Mouse (Mus musculus) kidney, embryonic 15.5 days (tissue): ENCODE measurements at regions not wholly inside any gene's neighbourhood (a gene's known extent, or its start where the extent isn't known, plus 50 kb on each side); places are given as distances from the start of the nearest gene placed in this dataset.

Experiments used
- ATAC-seq: fragments of 200-750 bp; cut with Nextera tagmentation; replicated peaks from 2 replicates; pipeline ENCODE4 v1.8.0; 2017; ENCODE audit warnings: moderate TSS enrichment; ENCODE audit not compliant: low FRiP score
- H3K27ac ChIP-seq: fragments of 300-500 bp; sonication (generic); 2 replicates; pipeline ENCODE4 v1.5.1; 2015; ENCODE audit warnings: mild to moderate bottlenecking, inconsistent platforms
- H3K27me3 ChIP-seq: fragments of 300-500 bp; sonication (generic); 2 replicates; pipeline ENCODE4 v1.6.1; 2015; ENCODE audit warnings: inconsistent platforms
- H3K36me3 ChIP-seq: fragments of 300-500 bp; sonication (generic); 2 replicates; pipeline ENCODE4 v1.6.1; 2015; ENCODE audit warnings: inconsistent platforms
- H3K4me1 ChIP-seq: fragments of 300-500 bp; sonication (generic); 2 replicates; pipeline ENCODE4 v1.6.1; 2015; ENCODE audit warnings: inconsistent platforms
- H3K4me2 ChIP-seq: fragments of 300-500 bp; sonication (generic); 2 replicates; pipeline ENCODE4 v1.6.1; 2015; ENCODE audit warnings: moderate library complexity, mild to moderate bottlenecking, inconsistent platforms
- H3K4me3 ChIP-seq: fragments of 300-500 bp; sonication (generic); replicated peaks from 2 replicates; pipeline ENCODE4 v1.5.1; 2015; ENCODE audit warnings: mild to moderate bottlenecking, inconsistent platforms
- H3K9ac ChIP-seq: fragments of 300-500 bp; sonication (generic); 2 replicates; pipeline ENCODE4 v1.6.1; 2015; ENCODE audit warnings: mild to moderate bottlenecking, inconsistent platforms
- H3K9me3 ChIP-seq: fragments of 300-500 bp; sonication (generic); replicated peaks from 2 replicates; pipeline ENCODE4 v1.6.1; 2016; ENCODE audit warnings: inconsistent platforms
- WGBS: fragments of 180-500 bp; shearing (Covaris S2); methylation state at CpG from one replicate; pipeline ENCODE4 v1.1.7; 2015; ENCODE audit warnings: mixed read lengths; 5-methylcytosine and 5-hydroxymethylcytosine counted together

DNA sequence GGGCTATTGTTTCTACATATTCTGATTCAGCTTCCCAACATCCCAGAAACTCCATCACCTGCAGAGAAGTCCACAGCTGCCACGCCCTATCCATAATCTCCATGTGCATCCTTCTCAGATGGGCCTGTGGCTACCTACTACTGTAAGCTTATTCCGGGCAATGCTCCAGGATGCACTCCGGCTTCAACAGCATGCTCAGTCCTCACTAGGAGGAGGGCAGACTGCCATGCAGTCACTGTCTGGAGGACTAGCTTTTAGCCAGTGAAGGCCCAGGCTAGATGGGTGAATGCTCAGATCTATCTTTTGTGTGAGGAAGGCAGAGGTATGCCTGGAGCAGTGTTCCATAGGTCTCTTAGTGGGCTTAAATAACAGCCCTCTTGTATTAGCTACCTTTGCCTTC is 124.7 kb downstream of the Gm19935 start:
- no peak overlapping the region for H3K4me2 ChIP-seq
- H3K9me3 ChIP-seq, result no peaks in the 10 kb centered on the region
- no peaks in the 10 kb centered on the region for H3K4me1 ChIP-seq
- ATAC-seq, result no peak
- H3K27ac ChIP-seq, result no peak overlapping the region
- H3K36me3 ChIP-seq, result no peaks in the 10 kb centered on the region
- H3K4me3 ChIP-seq, result no peak overlapping the region
- 88% methylated on average over 3 of the region's 3 CpGs for WGBS
- no peaks in the 10 kb centered on the region for H3K27me3 ChIP-seq
- no peak overlapping the region for H3K9ac ChIP-seq

DNA sequence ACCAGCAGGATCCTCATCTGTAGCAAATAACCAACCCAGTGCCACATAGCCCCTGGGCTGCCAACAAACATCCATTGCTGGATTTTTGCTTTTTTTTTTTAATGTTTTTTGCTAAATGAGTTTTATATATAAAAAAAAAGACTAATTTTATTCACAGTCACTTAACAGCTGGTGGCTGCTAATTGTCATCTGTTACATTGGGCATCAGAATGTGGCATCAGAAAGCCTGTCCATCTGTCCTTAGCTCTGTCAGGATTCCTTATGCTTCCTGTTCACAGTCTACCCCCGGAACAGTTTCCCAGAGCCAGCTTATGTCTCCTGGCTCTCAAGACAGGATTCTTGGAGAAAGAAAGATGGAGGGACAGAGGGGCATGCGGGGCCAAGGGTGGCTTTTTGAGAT is 132.1 kb downstream of the Gm19935 start:
- H3K36me3 ChIP-seq, result no peaks in the 10 kb centered on the region
- WGBS, result 83% methylated on average over 2 of the region's 2 CpGs
- no peak for ATAC-seq

GRCm38 (mm10) chr8:90670471-90671057 is 146.6 kb downstream of the Gm19935 start:
- Histone ChIP-seq H3K9me3 (no peaks in the 10 kb centered on the region), H3K4me3 (peak overlapping the region; percentile 39), H3K27ac (no peak overlapping the region), H3K9ac (no peak overlapping the region), H3K4me1 (peaks cover 3% of the 10 kb centered on the region; the same call in 1 of the 2 replicates), H3K36me3 (no peaks in the 10 kb centered on the region), H3K27me3 (0 out of 2 replicates have a peak, but pooled peaks cover 4% of the 10 kb centered on the region), H3K4me2 (peak overlapping the region; percentile 67)
- ATAC-seq, result no peak
- WGBS, result 3% methylated on average over 14 of the region's 14 CpGs

More for the DNA sequence above, 132.1 kb downstream of the Gm19935 start:
- H3K27me3 ChIP-seq, result no peaks in the 10 kb centered on the region
- no peaks in the 10 kb centered on the region for H3K4me1 ChIP-seq
- H3K9ac ChIP-seq, result no peak overlapping the region
- no peak overlapping the region for H3K27ac ChIP-seq
- no peak overlapping the region for H3K4me2 ChIP-seq
- H3K9me3 ChIP-seq, result no peaks in the 10 kb centered on the region
- H3K4me3 ChIP-seq, result no peak overlapping the region

- H3K27me3 ChIP-seq, result 0 out of 2 replicates have a peak, but pooled peaks cover 4% of the 10 kb centered on the region
These were observed 147.8 kb downstream of the Gm19935 start for GRCm38 (mm10) chr8:90669396-90669795.

GRCm38 (mm10) chr8:90659066-90659465 is 158.1 kb downstream of the Gm19935 start:
- no peak for ATAC-seq
- Histone ChIP-seq H3K9ac (no peak overlapping the region), H3K9me3 (0 out of 2 replicates have a peak, but pooled peaks cover 5% of the 10 kb centered on the region), H3K27me3 (no peaks in the 10 kb centered on the region), H3K4me1 (no peaks in the 10 kb centered on the region), H3K36me3 (no peaks in the 10 kb centered on the region), H3K4me3 (no peak overlapping the region), H3K4me2 (no peak overlapping the region), H3K27ac (no peak overlapping the region)
- 16% methylated on average over 3 of the region's 3 CpGs for WGBS

More at GRCm38 (mm10) chr8:90669396-90669795, 147.8 kb downstream of the Gm19935 start:
- no peak for ATAC-seq
- no peak overlapping the region for H3K27ac ChIP-seq
- H3K4me1 ChIP-seq, result peaks cover 3% of the 10 kb centered on the region; the same call in 1 of the 2 replicates
- no peak overlapping the region for H3K4me3 ChIP-seq
- H3K9ac ChIP-seq, result no peak overlapping the region
- WGBS, result 41% methylated on average over 9 of the region's 9 CpGs
- H3K36me3 ChIP-seq, result no peaks in the 10 kb centered on the region
- no peak overlapping the region for H3K4me2 ChIP-seq
- H3K9me3 ChIP-seq, result no peaks in the 10 kb centered on the region

- H3K27me3 ChIP-seq, result no peaks in the 10 kb centered on the region
- H3K9ac ChIP-seq, result no peak overlapping the region
- ATAC-seq, result no peak
- H3K4me3 ChIP-seq, result no peak overlapping the region
- 0 out of 2 replicates have a peak, but pooled peaks cover 5% of the 10 kb centered on the region for H3K9me3 ChIP-seq
- H3K4me1 ChIP-seq, result no peaks in the 10 kb centered on the region
- H3K27ac ChIP-seq, result no peak overlapping the region
- no peak overlapping the region for H3K4me2 ChIP-seq
- WGBS, result 33% methylated on average over 7 of the region's 7 CpGs
- H3K36me3 ChIP-seq, result no peaks in the 10 kb centered on the region
These were observed 159.5 kb downstream of the Gm19935 start for GRCm38 (mm10) chr8:90657641-90658051.

DNA sequence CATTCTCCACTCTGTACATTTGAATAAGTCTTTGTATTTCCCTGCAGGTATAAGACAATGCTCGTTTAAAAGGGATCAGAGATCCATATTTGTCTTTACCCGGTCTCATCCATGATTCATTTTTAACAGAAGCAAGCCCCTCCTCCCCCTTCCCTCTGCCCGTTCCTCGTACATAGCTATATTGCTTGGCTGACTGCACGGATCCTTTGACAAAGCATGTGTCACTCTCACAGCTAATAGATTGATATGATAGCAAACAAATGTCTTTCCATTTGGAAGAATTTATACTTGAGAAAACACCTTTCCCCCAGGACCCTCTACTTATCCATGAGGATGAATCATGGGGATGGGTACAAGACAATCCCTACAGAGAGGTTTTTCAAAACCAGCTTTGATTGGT is 160.1 kb downstream of the Gm19935 start:
- 0 out of 2 replicates have a peak, but pooled peaks cover 3% of the 10 kb centered on the region for H3K9me3 ChIP-seq
- no peak overlapping the region for H3K27ac ChIP-seq
- H3K4me1 ChIP-seq, result no peaks in the 10 kb centered on the region
- H3K4me3 ChIP-seq, result no peak overlapping the region
- WGBS, result 66% methylated on average over 5 of the region's 5 CpGs
- no peak for ATAC-seq
- no peak overlapping the region for H3K4me2 ChIP-seq
- no peak overlapping the region for H3K9ac ChIP-seq
- H3K36me3 ChIP-seq, result no peaks in the 10 kb centered on the region
- no peaks in the 10 kb centered on the region for H3K27me3 ChIP-seq

DNA sequence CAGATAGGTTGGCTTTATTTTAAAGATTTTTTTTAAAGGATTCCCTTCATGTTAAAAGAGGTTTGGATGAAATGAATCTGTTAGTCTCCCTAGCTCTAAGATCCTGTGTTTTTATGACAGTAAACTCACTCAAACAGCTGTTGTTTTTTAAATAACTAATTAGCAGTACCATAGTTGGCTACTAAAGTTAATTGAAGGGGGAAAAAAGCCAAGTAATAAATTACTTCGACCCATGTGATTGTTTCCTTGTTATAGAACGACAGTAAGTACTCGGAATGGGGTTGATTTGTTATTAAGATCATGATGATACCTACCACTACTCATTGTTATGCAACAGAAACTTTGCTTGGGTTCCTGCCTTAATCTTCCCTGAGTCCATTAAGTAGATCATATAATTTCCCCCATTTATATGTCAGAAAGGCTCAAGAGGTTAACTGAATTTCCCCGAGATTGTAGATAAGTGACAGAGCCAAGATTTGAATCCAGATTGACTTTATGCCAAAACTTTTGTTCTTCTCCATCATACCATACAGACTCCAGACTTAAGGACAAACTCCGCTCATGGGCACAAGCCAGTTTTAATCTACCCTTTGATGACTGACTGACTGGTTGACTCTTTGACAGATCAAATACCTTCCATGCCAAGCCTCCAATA is 160.6 kb downstream of the Gm19935 start:
- Histone ChIP-seq H3K36me3 (no peaks in the 10 kb centered on the region), H3K27me3 (no peaks in the 10 kb centered on the region), H3K9me3 (no peaks in the 10 kb centered on the region), H3K4me2 (no peak overlapping the region), H3K4me1 (no peaks in the 10 kb centered on the region), H3K4me3 (no peak overlapping the region), H3K27ac (no peak overlapping the region), H3K9ac (no peak overlapping the region)
- no peak for ATAC-seq
- WGBS, result 41% methylated on average over 5 of the region's 5 CpGs

DNA sequence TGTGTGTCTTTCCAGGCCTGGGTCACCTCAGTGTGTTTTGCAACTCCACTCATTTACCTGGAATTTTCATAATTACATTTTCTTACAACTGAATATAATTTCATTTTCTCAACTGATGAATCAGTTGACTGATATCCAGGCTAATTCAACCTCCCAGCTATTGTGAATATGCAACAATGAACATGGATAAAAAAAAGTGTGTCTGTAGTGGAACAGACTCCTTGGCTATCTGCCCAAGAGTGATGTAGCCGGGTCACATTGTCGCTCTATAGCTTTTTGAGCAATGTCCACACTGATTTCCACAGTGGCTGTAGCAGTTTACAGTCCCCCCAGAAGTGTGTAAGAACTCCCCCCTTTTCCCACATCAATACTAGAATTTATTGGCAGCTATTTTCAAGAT is 162.4 kb downstream of the Gm19935 start:
- Histone ChIP-seq H3K4me2 (no peak overlapping the region), H3K4me1 (no peaks in the 10 kb centered on the region), H3K36me3 (no peaks in the 10 kb centered on the region), H3K4me3 (no peak overlapping the region), H3K27me3 (no peaks in the 10 kb centered on the region), H3K9me3 (no peaks in the 10 kb centered on the region), H3K27ac (no peak overlapping the region), H3K9ac (no peak overlapping the region)
- ATAC-seq, result no peak
- 86% methylated on average over 2 of the region's 2 CpGs for WGBS

GRCm38 (mm10) chr8:90642392-90642791 is 174.8 kb downstream of the Gm19935 start:
- WGBS, result 51% methylated on average over 6 of the region's 6 CpGs
- no peak overlapping the region for H3K9ac ChIP-seq
- no peak overlapping the region for H3K27ac ChIP-seq
- no peak for ATAC-seq
- H3K36me3 ChIP-seq, result no peaks in the 10 kb centered on the region
- no peak overlapping the region for H3K4me3 ChIP-seq
- no peaks in the 10 kb centered on the region for H3K27me3 ChIP-seq
- H3K4me2 ChIP-seq, result no peak overlapping the region
- H3K9me3 ChIP-seq, result no peaks in the 10 kb centered on the region
- H3K4me1 ChIP-seq, result no peaks in the 10 kb centered on the region

- H3K36me3 ChIP-seq, result no peaks in the 10 kb centered on the region
- no peaks in the 10 kb centered on the region for H3K9me3 ChIP-seq
- ATAC-seq, result no peak
- no peak overlapping the region for H3K27ac ChIP-seq
- no peak overlapping the region for H3K9ac ChIP-seq
- H3K27me3 ChIP-seq, result no peaks in the 10 kb centered on the region
- 77% methylated on average over 7 of the region's 7 CpGs for WGBS
- H3K4me1 ChIP-seq, result no peaks in the 10 kb centered on the region
- H3K4me2 ChIP-seq, result no peak overlapping the region
- no peak overlapping the region for H3K4me3 ChIP-seq
These were observed 180.4 kb downstream of the Gm19935 start for GRCm38 (mm10) chr8:90636770-90637169.

DNA sequence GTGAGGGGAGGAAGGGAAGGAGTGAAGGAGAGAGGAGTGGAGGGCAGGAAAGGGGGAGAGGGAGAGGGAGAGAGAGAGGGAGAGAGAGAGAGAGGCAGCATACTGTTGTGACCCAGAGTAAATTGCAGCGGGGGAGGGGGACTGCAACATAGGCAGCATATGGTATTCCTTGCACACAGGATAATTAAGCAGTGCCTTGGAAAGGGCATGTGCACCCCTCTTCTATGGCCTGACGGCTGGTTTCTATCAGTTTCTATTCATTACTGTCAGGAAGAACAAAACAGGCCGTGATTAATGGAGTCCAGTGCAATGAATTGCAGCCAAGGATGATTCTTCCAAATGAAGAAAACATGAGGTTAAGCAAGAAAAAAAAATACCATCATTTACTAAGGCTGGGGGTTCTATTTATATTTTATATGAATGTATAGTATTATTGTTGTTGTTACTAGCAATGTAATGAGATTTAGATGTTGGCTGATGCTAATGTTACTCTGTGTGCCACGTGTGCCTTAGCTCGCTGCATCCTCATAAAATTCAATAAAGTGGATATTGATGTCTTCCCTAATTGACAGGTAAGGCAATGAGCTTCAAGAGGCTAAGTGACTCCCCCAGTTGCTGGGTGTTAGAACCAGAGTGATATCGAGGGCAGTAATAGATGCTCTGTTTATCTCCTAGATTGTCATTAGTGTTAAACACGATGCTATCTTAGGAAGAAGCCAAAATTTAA is 181.3 kb downstream of the Gm19935 start:
- H3K9me3 ChIP-seq, result no peaks in the 10 kb centered on the region
- WGBS, result 51% methylated on average over 7 of the region's 7 CpGs
- H3K4me1 ChIP-seq, result no peaks in the 10 kb centered on the region
- H3K9ac ChIP-seq, result no peak overlapping the region
- no peak overlapping the region for H3K4me2 ChIP-seq
- no peak overlapping the region for H3K4me3 ChIP-seq
- H3K36me3 ChIP-seq, result no peaks in the 10 kb centered on the region
- H3K27ac ChIP-seq, result no peak overlapping the region
- H3K27me3 ChIP-seq, result no peaks in the 10 kb centered on the region
- peak; percentile 71; the same call in 1 of the 2 replicates for ATAC-seq
